Mouse (Mus musculus): ENCODE data around the gene Sod1. TPM values are rescaled to one million over a fixed set of nuclear protein-coding genes. Genes with fewer than 3 reads are reported as not detected.
A peak's percentile ranks its signal among the peaks of the same experiment; 100 is the strongest.
"Not testable (repeated sequence)": the region's sequence is repeated elsewhere in the genome, so short reads cannot be mapped to it uniquely, and the experiment has no call there.

Gene Sod1
- total RNA-seq, 1 experiment from 2014 or later = 776 TPM

DNA sequence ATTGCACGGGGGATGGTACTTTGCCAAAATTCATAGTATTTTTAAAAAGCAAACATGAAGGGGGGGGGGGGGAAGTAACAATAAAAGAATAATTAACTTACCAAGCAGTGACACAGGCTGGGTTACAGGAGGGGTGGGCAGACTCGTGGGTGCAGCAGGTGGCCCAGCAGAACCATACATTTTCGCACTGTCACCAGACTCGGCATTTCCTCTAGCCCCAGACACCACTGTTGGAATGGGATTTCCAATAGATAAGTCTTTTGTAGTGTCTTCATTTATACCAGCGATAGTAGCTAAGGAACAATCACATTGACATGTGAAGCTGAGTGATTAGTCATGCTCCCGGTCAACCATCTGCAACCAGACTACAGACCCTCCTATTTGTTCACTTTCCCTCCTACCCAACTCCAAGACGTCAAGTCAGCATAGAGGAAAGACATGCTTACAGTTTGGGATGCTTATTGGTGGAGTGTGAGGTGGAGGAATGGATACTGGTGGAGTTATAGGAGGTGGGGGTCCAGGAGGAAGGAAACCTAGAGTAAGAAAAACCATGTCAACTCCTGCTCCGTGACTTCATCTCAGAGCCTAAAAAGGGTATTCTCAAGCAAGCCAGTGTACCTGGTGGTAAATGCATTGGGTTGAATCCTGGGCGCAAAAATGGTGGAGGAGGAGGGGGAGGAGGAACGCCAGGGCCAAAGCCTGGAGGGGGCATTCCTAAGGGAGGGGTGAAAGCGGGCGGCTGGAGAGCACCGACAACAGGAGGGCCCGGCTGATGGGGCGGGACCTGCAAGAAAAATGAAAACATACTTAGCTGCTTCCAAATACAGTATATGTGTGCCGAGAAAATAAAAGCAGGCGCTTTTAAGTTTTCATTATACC lies 22.1 kb downstream of the Sod1 start:
- no peak for ATAC-seq (replicated peaks; ENCODE audit: low read depth, poor library complexity, severe bottlenecking)

DNA sequence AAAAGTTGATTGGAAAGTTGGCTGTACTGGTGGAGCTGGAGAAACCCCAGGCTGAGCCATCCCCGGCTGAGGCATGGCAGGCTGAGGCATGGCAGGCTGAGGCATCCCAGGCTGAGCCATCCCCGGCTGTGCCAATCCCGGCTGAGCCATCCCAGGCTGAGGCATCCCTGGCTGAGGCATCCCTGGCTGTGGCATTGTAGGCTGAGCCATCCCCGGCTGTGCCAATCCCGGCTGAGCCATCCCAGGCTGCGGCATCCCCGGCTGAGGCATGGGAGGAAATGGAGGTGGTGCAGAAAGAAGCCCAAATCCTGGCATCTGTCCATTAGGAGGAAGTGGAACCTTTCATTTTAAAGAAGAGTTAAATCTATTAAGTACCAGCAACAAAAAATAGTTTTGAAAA lies 29.5 kb downstream of the Sod1 start:
- ATAC-seq (replicated peaks; ENCODE audit: low read depth, poor library complexity, severe bottlenecking) = no peak

GRCm38 (mm10) chr16:90251256-90251655 lies 30.7 kb downstream of the Sod1 start:
- ATAC-seq (replicated peaks; ENCODE audit: low read depth, poor library complexity, severe bottlenecking) = not testable (repeated sequence)

DNA sequence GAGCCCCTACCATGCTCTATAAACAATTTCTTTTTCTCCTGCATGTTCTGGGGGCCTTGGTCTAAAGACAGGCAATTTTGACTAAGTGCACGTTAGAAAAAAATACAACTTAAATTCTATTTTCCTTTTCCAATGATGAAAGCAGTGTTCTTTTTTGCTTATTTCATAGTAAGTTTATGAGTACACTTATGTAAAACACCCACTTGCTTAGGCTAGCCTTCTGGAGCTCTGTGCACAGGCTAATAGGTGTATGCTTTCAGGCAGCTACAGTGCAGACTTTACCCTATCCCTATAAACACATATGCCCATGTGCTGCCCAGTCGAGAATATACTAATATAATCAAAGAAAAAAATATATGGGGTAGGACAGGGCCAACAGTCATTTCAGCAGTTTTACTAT lies 32.0 kb downstream of the Sod1 start:
- ATAC-seq (replicated peaks; ENCODE audit: low read depth, poor library complexity, severe bottlenecking) = no peak

- ATAC-seq (replicated peaks; ENCODE audit: low read depth, poor library complexity, severe bottlenecking) = peak; percentile 36; the same call in 1 of the 2 replicates
Observed at GRCm38 (mm10) chr16:90258950-90259349, 38.4 kb downstream of the Sod1 start.

GRCm38 (mm10) chr16:90259623-90260022 lies 39.1 kb downstream of the Sod1 start:
- ATAC-seq (replicated peaks; ENCODE audit: low read depth, poor library complexity, severe bottlenecking) = no peak

GRCm38 (mm10) chr16:90260097-90260496 lies 39.5 kb downstream of the Sod1 start:
- no peak for ATAC-seq (replicated peaks; ENCODE audit: low read depth, poor library complexity, severe bottlenecking)

DNA sequence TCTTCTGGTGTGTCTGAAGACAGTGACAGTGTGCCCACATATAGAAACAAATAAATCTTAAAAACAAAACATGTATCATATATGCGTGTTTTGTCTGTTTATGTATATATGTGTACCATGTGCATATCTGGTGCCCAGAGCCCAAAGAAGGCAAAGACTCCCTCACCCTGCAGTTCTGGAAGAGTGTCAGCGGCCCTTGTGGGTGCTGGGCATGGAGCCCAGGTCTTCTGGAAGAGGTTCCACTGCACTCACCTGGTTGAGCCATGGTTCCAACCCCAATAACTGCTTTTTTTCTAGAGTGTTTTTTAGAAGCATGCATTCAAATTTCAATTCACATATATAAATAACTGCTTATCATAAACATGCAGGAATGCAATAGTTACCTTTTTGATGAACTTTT lies 41.2 kb downstream of the Sod1 start:
- ATAC-seq (replicated peaks; ENCODE audit: low read depth, poor library complexity, severe bottlenecking) = no peak

DNA sequence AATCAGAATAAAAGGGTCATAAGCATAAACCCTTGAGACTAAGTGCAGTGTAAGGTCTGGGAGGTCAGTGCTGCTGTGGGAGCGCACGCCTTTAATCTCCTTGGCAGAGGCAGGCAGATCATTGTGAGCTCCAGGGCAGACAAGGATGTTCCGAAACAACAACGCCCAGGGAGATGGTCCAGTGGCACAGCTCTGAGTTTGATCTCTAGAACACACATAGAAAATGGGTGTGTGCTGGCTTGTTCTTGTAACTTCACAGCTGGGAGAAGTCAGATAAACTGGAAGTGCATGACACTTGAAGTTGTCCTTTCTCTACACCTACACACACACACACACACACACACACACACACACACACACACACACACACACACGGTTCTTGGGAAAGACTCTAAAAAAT lies 43.5 kb downstream of the Sod1 start:
- ATAC-seq (replicated peaks; ENCODE audit: low read depth, poor library complexity, severe bottlenecking) = no peak

DNA sequence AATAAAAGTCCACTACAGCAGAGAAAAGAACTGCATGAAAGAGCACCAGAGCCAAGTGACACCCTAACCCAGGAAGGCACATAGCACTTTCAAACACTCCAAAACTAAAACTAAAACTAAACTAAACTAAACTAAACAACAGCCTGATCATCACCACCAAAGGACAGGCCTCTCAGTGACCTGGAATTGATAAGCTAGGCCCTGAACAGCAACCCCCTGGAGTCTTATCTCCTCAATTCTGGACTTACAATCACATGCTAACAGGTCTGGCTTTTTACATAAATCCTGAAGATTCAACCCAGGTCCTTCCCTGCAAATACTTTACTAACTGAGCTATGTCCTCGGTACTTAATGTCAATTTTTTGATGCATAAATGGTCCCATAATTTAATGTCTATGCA lies 44.6 kb downstream of the Sod1 start:
- no peak for ATAC-seq (replicated peaks; ENCODE audit: low read depth, poor library complexity, severe bottlenecking)

- peak; percentile 48; the same call in 1 of the 2 replicates for ATAC-seq (replicated peaks; ENCODE audit: low read depth, poor library complexity, severe bottlenecking)
Observed at GRCm38 (mm10) chr16:90266581-90266980, 46.0 kb downstream of the Sod1 start.

DNA sequence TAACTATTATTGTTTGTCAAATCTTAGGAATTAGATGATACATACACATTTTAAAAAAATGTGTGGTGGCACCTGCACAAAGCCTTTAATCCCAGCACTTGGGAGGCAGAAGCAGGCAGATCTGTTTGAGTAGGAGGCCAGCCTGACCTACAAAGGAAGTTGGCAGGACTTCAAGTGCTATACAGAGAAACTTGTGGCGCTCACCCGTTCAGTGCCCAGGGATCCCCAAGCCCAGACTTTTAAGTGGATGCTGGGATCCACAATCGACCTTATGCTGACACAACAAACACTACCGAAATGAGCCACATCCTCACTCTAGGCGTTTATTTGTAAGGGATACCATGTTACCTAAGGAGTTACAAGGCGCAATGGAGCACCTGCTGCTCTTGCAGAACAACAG lies 55.0 kb downstream of the Sod1 start:
- ATAC-seq (replicated peaks; ENCODE audit: low read depth, poor library complexity, severe bottlenecking) = no peak

Other genes starting within 250 kb of the Sod1 start
- 29.2 and 34.5 TPM in 2 replicates for gene Tiam1, start 77.0 kb upstream of the Sod1 start, total RNA-seq (2017)
- gene Scaf4, start 63.7 kb downstream of the Sod1 start, total RNA-seq (2017) = 26.9 and 37.2 TPM in 2 replicates
- not detected in 2 replicates for gene Hunk, start 165.3 kb downstream of the Sod1 start, total RNA-seq (2017)